Mouse (Mus musculus): Measurements from ENCODE around the gene Asphd2. TPM values are rescaled to one million over a fixed set of nuclear protein-coding genes. Genes with fewer than 3 reads are reported as not detected.
A peak's percentile ranks its signal among the peaks of the same experiment; 100 is the strongest.

The Asphd2 gene
- total RNA-seq, 1 experiment from 2014 or later: 2.5 TPM

- no peak for DNase-seq
Observed at GRCm38 (mm10) chr5:112349169-112349568, 45.5 kb downstream of the Asphd2 start.

DNA sequence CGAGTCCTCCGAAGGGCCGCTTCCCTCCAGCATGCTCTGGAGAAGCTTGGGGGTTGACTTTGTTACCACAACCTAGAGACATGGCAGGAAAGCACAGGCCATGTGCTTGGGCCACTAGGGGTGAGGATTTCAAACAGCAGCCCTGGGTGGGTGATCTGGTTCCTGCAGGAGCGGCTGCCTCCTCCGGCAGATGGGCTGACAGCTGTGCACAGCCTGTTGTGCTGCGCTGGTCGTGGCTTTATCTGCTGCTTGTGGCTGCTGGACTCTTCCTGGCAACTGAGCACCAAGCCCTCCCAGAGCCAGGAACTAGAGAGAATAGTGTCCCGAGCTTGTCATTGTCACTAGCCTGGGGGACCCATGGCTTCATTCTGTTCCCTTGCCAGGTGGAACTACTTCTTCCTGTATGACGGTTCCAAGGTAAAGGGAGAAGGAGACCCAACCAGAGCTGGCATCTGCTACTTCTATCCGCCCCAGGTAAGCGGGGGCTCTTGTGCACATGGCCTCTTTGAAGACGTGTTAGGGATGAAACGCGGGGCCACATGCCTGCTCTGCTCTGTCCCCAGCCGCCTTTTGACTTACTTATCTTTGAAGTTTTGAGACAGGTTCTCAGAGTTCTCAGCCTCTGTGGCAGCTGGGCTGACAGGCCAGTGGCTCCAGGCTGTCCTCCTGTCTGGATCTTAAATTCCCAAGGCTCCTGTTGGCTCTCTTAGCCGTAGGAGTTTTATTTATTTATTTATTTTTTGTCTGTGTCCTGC, 48.3 kb downstream of the Asphd2 start:
- no peak for DNase-seq

- DNase-seq: no peak
Observed at GRCm38 (mm10) chr5:112344092-112344960, 50.3 kb downstream of the Asphd2 start.

DNA sequence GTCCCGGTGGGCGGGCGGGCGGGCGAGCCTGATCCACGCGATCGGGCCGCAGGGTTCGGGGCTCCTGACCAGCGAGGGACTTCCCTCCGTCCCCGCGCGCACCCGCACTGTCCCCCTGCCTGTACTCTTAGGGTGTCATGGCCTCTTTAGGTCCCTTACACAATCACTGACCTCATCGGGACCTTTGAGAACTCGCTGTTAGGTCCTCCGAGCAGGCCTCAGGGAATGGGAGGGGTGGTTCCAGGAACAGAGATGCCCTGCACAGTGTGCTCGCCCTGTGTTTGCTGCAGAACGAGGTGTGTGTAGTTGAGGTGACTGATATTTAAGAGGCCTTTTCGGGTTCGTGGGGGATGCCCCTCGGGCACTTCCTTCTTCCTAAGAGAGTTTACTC, 51.5 kb downstream of the Asphd2 start:
- no peak for DNase-seq

DNA sequence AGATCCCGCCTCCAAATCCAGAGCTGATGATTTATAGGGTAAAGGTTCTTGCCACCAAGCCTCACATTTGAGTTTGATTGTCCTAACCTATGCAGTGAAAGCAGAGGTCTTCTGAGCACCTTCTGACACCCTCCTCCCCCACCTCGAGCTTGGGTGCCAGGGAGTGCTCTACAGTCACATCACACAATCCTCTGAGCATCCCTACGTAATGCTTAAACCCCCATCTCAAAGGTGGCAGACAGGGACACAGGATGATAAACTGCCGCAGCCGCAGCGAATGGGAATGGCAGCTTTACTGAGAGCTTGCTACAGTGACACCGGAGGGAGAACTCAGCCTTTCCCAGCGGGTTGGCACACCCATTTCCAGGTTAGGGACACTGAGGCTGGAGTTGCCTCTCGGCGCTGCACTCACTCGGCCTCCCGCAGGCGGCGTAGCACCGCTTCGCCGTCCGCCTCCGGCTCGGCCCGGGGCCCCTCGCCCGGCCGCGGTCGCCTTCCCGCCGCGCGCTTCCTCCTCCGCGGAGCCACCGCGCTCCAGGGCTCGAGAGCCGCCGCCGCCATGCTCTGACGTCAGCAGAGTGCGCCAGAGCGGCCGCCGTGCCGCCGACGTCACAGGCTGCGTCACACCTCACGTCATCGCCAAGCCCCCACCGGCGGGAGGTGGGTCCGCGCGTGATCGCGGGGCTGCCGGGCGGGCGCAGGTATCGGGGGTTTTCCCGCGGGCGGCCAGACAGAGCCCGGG, 52.0 kb downstream of the Asphd2 start, which contains the start of the genes Srrd and Hps4:
TSS of gene Srrd (minus strand) at position 578 of the 742 bp plus-strand sequence.
TSS of gene Hps4 (plus strand) at position 621 of the 742 bp plus-strand sequence.
- peak; percentile 88 for DNase-seq

DNA sequence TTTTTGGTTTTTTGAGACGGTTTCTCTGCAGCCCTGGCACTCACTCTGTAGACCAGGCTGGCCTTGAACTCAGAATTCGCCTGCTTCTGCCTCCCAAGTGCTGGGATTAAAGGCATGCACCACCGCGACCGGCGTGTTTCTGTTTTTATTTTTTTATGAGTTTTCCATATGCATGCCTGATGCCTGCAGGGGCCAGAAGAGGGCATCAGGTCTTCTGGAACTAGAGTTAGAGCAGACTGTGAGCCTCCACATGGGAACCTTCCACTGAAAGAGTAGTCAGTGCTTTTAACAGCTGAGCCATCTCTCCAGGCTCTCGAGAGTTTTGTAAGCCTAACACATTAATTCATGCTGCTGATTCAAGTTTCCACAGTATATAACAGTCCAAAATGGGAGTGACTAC, 55.5 kb downstream of the Asphd2 start:
- no peak for DNase-seq

GRCm38 (mm10) chr5:112337004-112337403, 57.7 kb downstream of the Asphd2 start:
- DNase-seq: no peak

GRCm38 (mm10) chr5:112335473-112335872, 59.2 kb downstream of the Asphd2 start:
- DNase-seq: peak; percentile 59

Other genes starting within 250 kb of the Asphd2 start
- gene Cryba4, start 142.3 kb downstream of the Asphd2 start, total RNA-seq (2021): 14.8 and 16.5 TPM in 2 replicates
- gene Crybb1, start 139.1 kb downstream of the Asphd2 start, total RNA-seq (2021): 1.1 and 2.7 TPM in 2 replicates
- 144 and 210 TPM in 2 replicates for gene Tpst2, start 118.2 kb downstream of the Asphd2 start, total RNA-seq (2021)
- gene Tfip11, start 68.5 kb downstream of the Asphd2 start, total RNA-seq (2021): 33.3 and 38.6 TPM in 2 replicates
- 22.4 and 29.1 TPM in 2 replicates for gene Srrd, start 51.8 kb downstream of the Asphd2 start, total RNA-seq (2021)
- gene Hps4, start 51.8 kb downstream of the Asphd2 start, total RNA-seq (2021): 32.8 and 36.7 TPM in 2 replicates
- gene Gm6583, start 38.8 kb downstream of the Asphd2 start, total RNA-seq (2021): 0.36 TPM in 1 of 2 replicates, not detected in the other
- gene Gm6588, start 54.6 kb upstream of the Asphd2 start, total RNA-seq (2021): not detected in 2 replicates
- 4.3 and 4.6 TPM in 2 replicates for gene Sez6l, start 182.3 kb upstream of the Asphd2 start, total RNA-seq (2021)